Mouse (Mus musculus) ES-E14 (cell line): ENCODE measurements around the gene Mea1.

Source experiments
- CHD2 ChIP-seq: IDR thresholded peaks from 2 replicates; pipeline ENCODE4 v1.6.1; 2014; ENCODE audit warnings: mild to moderate bottlenecking, low read depth, low read length, inconsistent platforms
- HCFC1 ChIP-seq: IDR thresholded peaks from 2 replicates; pipeline ENCODE4 v1.6.1; 2012; ENCODE audit warnings: low read length, inconsistent platforms, borderline replicate concordance; ENCODE audit not compliant: insufficient read depth
- MAFK ChIP-seq: IDR thresholded peaks from 2 replicates; pipeline ENCODE4 v1.6.1; 2014; ENCODE audit warnings: mild to moderate bottlenecking, low read depth, low read length, inconsistent platforms; ENCODE audit not compliant: insufficient read depth
- ZC3H11A ChIP-seq: IDR thresholded peaks from 2 replicates; pipeline ENCODE4 v1.6.1; 2012; ENCODE audit warnings: low read depth, mild to moderate bottlenecking, inconsistent platforms, low read length, borderline replicate concordance
- ZNF384 ChIP-seq: IDR thresholded peaks from 2 replicates; pipeline ENCODE4 v1.6.1; 2012; ENCODE audit warnings: low read depth, low read length, inconsistent platforms

- TF ChIP-seq MAFK (no peak), ZNF384 (no peak), CHD2 (peak; percentile 39; the same call in 1 of the 2 replicates), ZC3H11A (no peak), HCFC1 (no peak)
Observed at GRCm38 (mm10) chr17:46704887-46705835, 26.6 kb downstream of the Mea1 start, which contains the start of gene Ppp2r5d.
